Mouse (Mus musculus): ENCODE measurements around the gene Arhgap15. TPM values are rescaled to one million over a fixed set of nuclear protein-coding genes. Genes with fewer than 3 reads are reported as not detected.

Gene Arhgap15
- total RNA-seq, 2 experiments from 2014 or later: 9.4 to 9.5 TPM

DNA sequence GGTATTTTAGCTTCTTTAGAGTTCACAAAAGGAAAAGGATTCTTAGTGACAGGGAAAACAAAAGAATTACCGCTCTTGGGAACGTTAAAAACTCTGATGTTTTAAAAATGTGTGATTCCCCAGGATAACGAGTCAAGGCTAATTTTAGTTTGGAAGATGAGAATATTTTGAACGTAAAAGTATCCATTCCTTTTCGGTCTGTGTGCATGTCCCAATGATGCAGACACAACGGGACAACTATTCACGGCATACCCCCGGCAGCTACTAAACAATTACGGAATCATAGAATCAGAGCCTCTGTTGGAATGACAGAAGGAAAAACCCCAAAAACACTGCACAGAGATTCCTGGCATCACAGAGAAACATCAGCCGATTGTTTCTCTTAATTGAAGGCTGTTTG lies 281.2 kb downstream of the Arhgap15 start:
- H3K4me3 ChIP-seq: no peak overlapping the region
- no peak for DNase-seq (ENCODE audit: low spot score in 2 of 2)
- no peak for TF ChIP-seq CTCF (conservative IDR thresholded peaks at IDR 0.05)
- peak overlapping the region; percentile 89 for H3K27ac ChIP-seq

DNA sequence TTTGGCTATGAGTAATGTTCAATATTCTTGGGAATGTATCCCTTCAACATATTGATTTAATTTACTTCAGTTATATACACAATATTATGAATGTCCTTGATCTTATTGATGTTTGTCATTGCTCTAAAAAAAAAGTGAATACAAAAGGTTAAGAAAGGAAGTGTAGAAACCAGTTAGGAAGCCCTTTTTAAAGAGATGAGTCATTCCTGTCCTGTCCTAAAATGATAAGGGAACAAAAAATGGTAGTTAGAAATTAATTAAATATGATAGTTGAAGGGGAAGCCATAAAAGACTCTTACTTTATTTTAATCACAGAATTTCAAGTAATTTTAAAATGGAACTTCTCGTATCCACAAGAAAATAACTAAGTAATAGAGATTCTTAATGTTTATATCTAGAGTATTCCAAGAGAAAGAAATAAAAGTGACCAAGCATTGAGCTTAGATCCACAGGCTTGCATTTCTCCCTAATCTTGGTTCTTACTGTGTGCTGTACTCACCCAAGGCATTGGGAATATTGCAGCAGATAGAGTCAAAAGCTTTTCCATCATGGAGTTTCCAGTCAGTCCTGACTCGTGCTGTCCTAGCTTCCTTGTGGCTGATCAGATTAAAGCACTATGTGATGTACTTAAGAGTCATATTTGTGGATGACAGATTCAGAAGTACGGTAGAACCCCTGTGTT lies 291.0 kb downstream of the Arhgap15 start:
- DNase-seq (ENCODE audit: low spot score in 2 of 2): no peak
- Histone ChIP-seq H3K27ac (no peak overlapping the region), H3K4me3 (no peak overlapping the region)
- TF ChIP-seq CTCF (conservative IDR thresholded peaks at IDR 0.05): no peak

DNA sequence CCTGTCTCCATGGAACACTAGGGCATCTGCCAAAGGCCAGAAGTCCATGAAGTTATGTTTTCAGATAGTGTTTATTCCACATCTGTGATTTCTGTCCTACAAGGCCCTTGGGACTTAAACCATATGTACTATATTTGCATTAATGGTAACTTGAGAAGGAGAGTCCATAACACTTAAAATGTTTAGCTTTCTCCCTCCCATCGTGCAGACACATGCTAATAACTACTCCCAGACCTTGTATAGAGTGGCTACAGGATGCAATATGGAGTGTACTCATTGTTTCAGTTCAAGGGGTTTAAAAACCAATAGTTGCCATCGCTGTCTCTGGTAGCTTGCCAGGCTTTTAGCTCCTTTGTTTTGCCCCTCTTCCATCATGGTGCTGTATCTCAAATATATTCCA lies 295.5 kb downstream of the Arhgap15 start:
- Histone ChIP-seq H3K27ac (no peak overlapping the region), H3K4me3 (no peak overlapping the region)
- no peak for TF ChIP-seq CTCF (conservative IDR thresholded peaks at IDR 0.05)
- DNase-seq (ENCODE audit: low spot score in 2 of 2): no peak

DNA sequence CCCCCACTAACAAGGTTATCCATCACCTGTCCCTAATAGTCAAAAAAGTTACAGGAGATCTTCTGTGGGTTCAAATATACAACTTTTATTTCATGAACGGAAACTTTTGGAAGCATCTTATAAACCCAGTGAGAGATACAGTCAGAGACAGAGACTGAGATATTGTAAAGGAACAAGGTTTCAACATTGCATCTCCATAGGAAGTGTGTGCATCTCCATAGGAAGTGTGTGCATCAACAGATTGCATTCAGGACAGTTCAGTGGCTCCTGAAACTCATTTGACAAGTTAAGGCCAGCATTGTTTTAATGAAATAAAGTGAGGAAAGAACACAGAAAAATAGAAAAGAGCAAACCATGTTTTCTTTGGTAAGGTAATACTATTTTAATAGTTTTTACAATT lies 296.0 kb downstream of the Arhgap15 start:
- H3K4me3 ChIP-seq: no peak overlapping the region
- no peak overlapping the region for H3K27ac ChIP-seq
- TF ChIP-seq CTCF (conservative IDR thresholded peaks at IDR 0.05): no peak
- DNase-seq (ENCODE audit: low spot score in 2 of 2): no peak

DNA sequence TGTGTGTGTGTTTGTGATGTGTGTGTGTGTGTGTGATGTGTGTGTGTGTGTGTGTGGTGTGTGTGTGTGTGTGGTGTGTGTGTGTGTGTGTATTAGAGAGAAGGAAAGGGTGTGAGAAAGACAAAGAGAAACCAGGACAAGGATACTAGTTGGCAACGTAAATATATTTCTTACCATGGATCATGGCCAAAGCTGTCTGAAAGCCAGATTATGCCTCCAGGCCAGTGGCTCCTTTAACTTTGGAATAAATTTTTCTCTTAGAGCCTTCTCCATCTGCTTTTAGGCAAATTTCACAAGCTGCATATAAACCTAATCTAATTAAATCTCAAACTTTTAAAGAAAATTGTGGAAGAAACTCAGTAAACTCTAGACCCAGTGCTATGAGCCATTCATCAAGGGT lies 296.6 kb downstream of the Arhgap15 start:
- H3K27ac ChIP-seq: no peak overlapping the region
- TF ChIP-seq CTCF (conservative IDR thresholded peaks at IDR 0.05): no peak
- no peak overlapping the region for H3K4me3 ChIP-seq
- DNase-seq (ENCODE audit: low spot score in 2 of 2): no peak

DNA sequence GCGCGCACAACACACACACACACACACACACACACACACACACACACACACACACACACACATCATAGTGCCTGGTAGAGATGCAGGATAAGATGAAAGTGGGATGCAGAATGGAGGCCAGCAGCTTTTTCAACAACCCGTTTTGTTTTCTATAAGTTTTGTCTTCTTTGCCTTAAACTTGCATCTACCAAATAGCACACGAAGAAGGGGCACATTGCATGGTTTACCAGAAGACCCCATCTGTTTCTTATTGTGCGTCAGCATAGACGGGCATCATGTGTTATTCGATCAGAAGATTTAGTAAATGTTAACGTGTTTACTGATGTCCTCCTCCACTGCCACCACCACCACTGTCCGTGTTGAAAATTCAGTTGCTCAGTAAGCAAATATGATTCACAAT lies 311.7 kb downstream of the Arhgap15 start:
- Histone ChIP-seq H3K4me3 (peak overlapping the region; percentile 31), H3K27ac (peak overlapping the region; percentile 43)
- no peak for TF ChIP-seq CTCF (conservative IDR thresholded peaks at IDR 0.05)
- no peak for DNase-seq (ENCODE audit: low spot score in 2 of 2)

DNA sequence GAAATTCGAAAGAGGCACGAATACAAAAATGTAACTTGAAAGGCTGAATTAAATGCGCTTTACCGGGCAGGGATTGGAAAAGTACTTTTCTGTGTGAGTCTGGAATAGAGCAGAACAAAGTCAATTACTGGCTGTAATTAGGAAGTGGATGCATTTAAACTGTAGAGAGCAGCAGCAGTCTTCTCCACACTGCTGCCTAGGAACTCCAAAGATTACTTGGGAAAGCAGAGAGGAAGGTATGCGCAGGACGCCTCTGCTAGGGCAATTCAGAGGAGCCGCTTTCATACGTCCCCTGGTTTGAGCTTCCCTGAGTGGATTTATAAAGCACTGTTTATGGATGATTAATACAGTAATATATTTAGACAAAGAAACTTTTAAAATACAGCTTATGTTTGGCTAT lies 312.1 kb downstream of the Arhgap15 start:
- peak; percentile 71 for TF ChIP-seq CTCF (conservative IDR thresholded peaks at IDR 0.05)
- H3K27ac ChIP-seq: peak overlapping the region; percentile 43
- DNase-seq (ENCODE audit: low spot score in 2 of 2): peak; percentile 26 to 48
- peak overlapping the region; percentile 31 for H3K4me3 ChIP-seq

DNA sequence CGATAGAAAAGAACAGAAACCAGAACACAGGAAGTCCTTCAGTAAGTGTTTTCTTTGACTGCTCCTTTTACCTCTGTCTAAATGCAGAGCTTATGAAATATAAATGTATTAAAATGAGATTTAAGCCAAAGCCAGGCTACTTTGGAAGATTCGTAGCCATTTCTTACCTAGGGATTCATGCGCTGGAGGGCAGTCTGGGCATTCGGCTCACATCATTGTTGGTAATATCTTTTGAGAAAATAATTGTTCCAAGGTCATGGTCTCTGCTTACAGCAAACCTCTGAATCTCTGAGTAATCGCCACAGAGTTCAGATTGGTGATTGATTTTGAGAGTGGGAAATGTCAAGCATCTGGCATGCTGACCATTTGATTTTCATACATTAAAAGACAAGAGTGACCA lies 316.4 kb downstream of the Arhgap15 start:
- no peak for TF ChIP-seq CTCF (conservative IDR thresholded peaks at IDR 0.05)
- DNase-seq (ENCODE audit: low spot score in 2 of 2): no peak

DNA sequence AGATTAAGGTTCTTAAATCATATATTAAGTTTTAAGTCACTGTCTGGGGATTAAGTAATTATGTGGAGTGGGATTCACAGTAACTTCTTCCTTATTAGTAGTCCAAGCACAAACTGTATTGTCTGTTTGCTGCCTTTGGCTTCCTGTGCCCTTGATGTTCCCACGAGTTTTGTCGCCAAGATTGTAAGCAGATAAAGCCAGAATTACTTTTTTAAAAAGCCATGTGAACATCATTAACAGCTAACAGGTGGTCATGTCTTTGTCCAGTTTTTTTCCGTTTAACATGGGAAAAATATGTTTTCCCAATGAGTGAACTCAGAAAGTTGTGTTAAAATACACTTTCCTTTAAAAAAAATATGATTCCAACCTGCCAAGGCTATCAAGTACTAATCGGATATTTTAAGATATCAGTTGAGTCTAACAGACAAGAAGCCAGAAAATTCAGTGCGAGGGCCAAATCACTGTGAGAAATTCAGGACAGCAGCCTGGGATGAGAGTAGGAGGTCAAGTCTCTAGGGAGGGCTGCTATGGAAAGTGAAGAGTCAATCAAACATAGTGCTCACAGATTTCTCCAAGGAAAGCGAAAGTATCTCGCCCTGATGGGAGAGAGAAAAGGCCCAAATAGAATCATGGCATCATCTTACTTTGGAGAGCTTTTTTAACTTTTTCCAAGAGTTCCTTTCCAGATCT lies 319.7 kb downstream of the Arhgap15 start:
- no peak for DNase-seq (ENCODE audit: low spot score in 2 of 2)
- Histone ChIP-seq H3K4me3 (no peak overlapping the region), H3K27ac (peak overlapping the region; percentile 61)
- TF ChIP-seq CTCF (conservative IDR thresholded peaks at IDR 0.05): no peak

More for the DNA sequence above, 316.4 kb downstream of the Arhgap15 start:
- H3K27ac ChIP-seq: no peak overlapping the region
- H3K4me3 ChIP-seq: no peak overlapping the region

DNA sequence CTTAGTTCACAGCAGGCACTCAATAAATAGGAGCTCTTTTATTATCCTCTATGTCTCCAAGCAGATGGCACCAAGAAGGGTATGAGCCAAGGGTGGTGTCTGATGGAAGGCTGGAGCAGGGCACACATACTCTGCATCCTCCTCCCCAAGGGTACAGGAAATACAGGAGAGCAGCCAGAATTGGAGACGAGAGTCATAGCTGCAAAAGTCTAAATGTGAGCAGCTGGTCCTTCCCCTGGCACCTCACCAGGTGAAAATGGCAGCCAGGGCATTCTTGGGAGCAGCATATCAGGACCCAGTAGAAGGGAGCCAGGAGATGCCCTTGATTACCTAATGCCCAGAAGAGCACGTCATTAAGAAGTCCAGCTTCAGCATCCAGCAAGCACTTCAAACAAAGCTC lies 320.3 kb downstream of the Arhgap15 start:
- no peak overlapping the region for H3K4me3 ChIP-seq
- peak; percentile 8 to 18 for DNase-seq (ENCODE audit: low spot score in 2 of 2)
- peak overlapping the region; percentile 61 for H3K27ac ChIP-seq
- no peak for TF ChIP-seq CTCF (conservative IDR thresholded peaks at IDR 0.05)

DNA sequence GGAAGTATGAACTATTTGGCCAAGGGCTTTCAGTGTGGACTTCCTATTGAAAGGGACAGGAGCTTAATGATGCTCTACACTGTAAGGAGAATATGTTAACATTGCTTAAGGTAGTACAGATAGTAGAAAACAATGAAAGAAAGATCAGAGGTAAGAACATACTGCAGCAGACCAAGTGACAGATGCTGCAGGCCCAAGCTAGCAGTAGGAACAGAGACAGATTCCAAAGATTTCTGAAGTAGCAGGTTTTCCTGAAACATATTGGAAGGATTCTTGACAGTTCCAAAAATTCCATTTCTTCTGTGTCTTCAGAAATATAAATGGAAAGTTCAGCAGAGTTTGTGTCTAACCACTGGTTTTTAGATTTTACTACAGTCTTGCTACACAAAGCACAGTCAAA lies 327.9 kb downstream of the Arhgap15 start:
- H3K4me3 ChIP-seq: no peak overlapping the region
- no peak for TF ChIP-seq CTCF (conservative IDR thresholded peaks at IDR 0.05)
- no peak for DNase-seq (ENCODE audit: low spot score in 2 of 2)
- no peak overlapping the region for H3K27ac ChIP-seq

DNA sequence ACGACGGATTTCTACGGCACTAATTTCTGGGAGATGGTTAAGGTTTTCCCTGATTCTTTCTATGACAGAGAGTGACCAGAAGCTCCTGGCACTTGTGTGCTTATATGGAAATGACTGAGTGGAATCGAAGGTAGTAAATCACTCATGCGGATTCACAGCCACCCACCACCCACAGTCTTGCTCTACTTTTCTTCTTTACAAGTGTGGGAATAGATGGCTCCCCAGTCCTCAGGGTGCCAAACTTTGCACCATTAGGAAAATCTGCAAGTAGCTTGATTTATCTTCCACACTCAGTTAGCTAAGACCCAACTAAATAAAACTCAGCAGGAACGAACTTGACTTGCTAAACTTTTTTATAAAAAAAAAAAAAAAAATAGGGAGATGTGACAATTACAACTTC lies 331.9 kb downstream of the Arhgap15 start:
- no peak for DNase-seq (ENCODE audit: low spot score in 2 of 2)
- TF ChIP-seq CTCF (conservative IDR thresholded peaks at IDR 0.05): no peak
- no peak overlapping the region for H3K4me3 ChIP-seq
- H3K27ac ChIP-seq: no peak overlapping the region

DNA sequence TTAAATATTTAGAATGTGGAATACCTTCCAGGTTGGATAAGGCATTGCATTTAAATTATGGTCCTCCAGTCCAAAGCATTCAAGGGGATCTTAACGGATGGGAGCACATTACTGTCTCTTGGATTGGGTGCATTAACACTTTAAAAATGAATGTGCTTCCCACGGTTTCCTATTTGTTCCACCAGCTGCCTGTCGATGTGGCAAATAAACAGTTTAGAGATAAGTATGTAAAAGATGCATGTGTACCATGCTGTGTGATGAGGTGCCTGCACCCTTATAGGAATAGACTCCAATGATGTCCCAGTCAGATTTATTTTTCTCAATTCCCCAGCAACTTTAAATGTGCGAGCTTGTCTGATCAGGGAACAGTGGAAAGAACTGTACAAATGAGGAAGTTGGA lies 332.6 kb downstream of the Arhgap15 start:
- Histone ChIP-seq H3K4me3 (no peak overlapping the region), H3K27ac (no peak overlapping the region)
- no peak for DNase-seq (ENCODE audit: low spot score in 2 of 2)
- no peak for TF ChIP-seq CTCF (conservative IDR thresholded peaks at IDR 0.05)

DNA sequence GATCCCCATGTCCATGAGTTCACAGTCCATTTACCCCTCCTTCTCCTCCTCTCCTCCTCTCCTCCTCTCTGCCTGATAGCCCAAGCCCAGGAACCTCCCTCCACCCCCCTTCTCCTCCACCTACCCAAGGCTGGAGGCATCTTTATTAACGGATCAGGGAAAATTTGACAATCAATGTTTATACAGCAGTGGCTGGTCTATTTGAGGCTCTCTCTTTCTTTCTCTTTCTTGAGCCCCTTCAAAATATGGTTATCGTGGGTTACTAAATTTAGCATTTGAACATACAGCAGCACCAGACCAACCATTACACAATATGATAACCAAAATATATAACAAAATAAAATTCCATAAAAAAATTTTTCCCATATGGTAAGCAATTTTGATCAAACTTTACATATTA lies 335.8 kb downstream of the Arhgap15 start:
- Histone ChIP-seq H3K27ac (no peak overlapping the region), H3K4me3 (no peak overlapping the region)
- DNase-seq (ENCODE audit: low spot score in 2 of 2): no peak
- TF ChIP-seq CTCF (conservative IDR thresholded peaks at IDR 0.05): no peak
